Mouse (Mus musculus): ENCODE measurements at regions not wholly inside any gene's neighbourhood (a gene's known extent, or its start where the extent isn't known, plus 50 kb on each side); places are given as distances from the start of the nearest gene placed in this dataset.

DNA sequence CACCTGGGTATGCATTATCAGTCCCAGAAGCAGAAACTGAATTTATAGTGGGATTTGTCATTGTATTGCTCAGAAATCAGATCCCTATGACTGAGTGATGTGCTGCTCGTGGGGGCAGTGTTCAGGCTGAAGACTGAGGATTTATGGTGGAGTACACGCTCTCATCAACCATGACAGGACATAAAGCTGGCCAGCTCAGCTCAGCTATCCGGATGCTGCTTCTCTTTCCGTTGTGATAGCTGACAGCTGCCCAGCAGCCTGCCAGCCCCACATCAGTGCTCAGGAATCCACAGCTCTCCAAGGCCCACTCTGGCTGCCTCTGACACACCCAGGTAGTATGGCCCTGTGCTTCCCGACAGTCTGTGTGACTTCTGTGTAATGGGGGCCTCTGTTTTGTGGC, 130.4 kb upstream of the Gadl1 start:
- Histone ChIP-seq H3K4me1 (0 out of 2 replicates have a peak, but pooled peaks cover 4% of the 10 kb centered on the region), H3K36me3 (no peaks in the 10 kb centered on the region), H3K27me3 (0 out of 2 replicates have a peak, but pooled peaks cover 4% of the 10 kb centered on the region), H3K4me3 (no peak overlapping the region), H3K27ac (no peak overlapping the region), H3K9me3 (peaks cover 10% of the 10 kb centered on the region), H3K4me2 (replicated peaks) (no peak overlapping the region), H3K9ac (no peak overlapping the region)
- ATAC-seq (ENCODE audit: low FRiP score, low read depth), result no peak
- 46% methylated on average over 5 of the region's 5 CpGs for WGBS

DNA sequence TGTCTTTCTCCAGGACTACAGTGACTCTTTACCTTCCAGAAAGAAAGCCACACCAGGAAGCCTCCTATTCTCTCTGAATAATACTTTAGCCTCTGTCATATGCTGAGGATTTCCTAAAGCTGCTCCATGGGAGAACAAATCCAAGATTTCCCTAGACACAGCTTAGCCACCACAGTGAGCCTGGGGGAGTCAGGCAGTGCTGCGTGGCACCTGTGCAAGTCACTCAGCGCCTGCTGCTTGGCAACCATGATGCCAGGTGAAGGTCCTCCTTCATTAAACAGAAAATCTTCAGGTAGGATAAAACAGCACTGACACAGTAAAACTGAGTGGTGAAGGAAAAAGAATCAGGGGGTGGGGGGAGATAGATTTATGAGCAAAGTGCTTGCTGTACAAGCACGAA, 109.9 kb upstream of the Gadl1 start:
- Histone ChIP-seq H3K4me1 (no peaks in the 10 kb centered on the region), H3K9ac (no peak overlapping the region)
- 84% methylated on average over 3 of the region's 3 CpGs for WGBS

DNA sequence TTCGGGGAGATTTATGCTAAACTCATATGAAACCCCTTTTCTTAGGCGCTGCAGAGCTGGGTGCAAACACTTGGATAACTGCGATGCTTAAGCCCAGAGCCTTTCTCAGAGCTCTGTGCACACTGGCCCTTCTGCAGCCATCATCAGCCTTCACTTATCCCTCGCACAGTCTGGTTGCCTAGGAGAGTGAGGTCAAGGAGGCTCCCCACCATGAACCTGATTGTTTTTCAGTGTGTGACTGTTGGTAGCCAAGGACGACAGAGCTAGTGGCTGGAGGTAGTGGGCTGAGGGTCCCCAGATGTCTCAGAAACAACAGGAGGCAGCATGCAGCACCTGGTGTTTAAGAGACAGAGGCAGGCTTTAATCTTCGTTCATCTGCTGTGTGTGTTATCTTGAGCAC, 108.6 kb upstream of the Gadl1 start:
- 57% methylated on average over 6 of the region's 6 CpGs for WGBS
- H3K4me1 ChIP-seq, result no peaks in the 10 kb centered on the region
- H3K4me2 ChIP-seq (replicated peaks), result no peak overlapping the region
- H3K4me3 ChIP-seq, result no peak overlapping the region
- ATAC-seq (ENCODE audit: low FRiP score, low read depth), result no peak
- H3K9me3 ChIP-seq, result no peaks in the 10 kb centered on the region
- no peak overlapping the region for H3K9ac ChIP-seq
- no peaks in the 10 kb centered on the region for H3K36me3 ChIP-seq
- no peak overlapping the region for H3K27ac ChIP-seq
- H3K27me3 ChIP-seq, result no peaks in the 10 kb centered on the region

More for the DNA sequence above, 109.9 kb upstream of the Gadl1 start:
- Histone ChIP-seq H3K4me3 (no peak overlapping the region), H3K36me3 (no peaks in the 10 kb centered on the region), H3K27ac (no peak overlapping the region), H3K9me3 (no peaks in the 10 kb centered on the region), H3K27me3 (no peaks in the 10 kb centered on the region), H3K4me2 (replicated peaks) (no peak overlapping the region)
- ATAC-seq (ENCODE audit: low FRiP score, low read depth), result no peak

DNA sequence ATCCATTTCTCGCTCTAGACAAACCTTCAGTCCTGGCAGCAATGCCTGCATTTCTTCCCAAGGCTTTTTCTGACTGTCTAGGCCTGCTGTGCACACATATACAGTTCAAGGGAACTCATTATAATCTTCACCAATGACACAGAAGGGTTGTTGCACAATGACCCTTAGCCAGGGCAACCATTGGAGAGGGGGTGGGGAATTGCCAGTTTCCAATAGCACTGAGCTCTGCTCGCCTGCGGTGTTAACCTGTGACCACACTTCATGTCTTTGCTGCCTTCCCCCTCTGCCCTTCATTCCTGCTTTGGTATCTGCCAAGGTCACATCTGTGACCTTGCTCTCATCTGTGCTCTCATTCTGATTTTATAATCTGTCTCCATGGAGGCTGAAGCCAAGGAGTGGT, 106.2 kb upstream of the Gadl1 start:
- ATAC-seq (ENCODE audit: low FRiP score, low read depth), result no peak
- no peaks in the 10 kb centered on the region for H3K9me3 ChIP-seq
- 82% methylated on average over 3 of the region's 3 CpGs for WGBS

DNA sequence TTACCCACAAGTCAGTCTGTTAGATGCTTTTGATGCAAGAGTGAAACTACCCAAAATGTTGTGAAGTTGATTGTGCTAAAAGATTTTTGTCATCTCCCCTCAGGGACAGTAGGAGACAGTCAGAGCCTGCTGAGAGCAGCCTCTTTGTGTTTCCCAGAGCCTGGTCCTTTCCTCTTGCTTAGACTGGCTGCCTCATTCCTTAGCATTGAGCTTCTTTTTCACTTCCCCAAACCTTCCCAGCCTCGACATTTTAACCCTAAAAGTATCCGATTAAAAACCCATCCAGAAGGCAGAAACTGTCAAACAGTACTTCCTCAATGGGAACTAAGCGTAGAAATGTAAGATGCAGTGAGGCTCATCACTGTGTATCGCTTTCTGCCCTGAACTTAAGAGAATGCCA, 104.0 kb upstream of the Gadl1 start:
- no peak overlapping the region for H3K9ac ChIP-seq
- H3K4me1 ChIP-seq, result no peaks in the 10 kb centered on the region
- 52% methylated on average over 4 of the region's 4 CpGs for WGBS
- H3K36me3 ChIP-seq, result no peaks in the 10 kb centered on the region
- no peak overlapping the region for H3K4me3 ChIP-seq
- no peak for ATAC-seq (ENCODE audit: low FRiP score, low read depth)
- H3K27ac ChIP-seq, result no peak overlapping the region
- H3K27me3 ChIP-seq, result no peaks in the 10 kb centered on the region
- H3K4me2 ChIP-seq (replicated peaks), result no peak overlapping the region
- no peaks in the 10 kb centered on the region for H3K9me3 ChIP-seq

More for the DNA sequence above, 106.2 kb upstream of the Gadl1 start:
- Histone ChIP-seq H3K9ac (no peak overlapping the region), H3K4me1 (no peaks in the 10 kb centered on the region), H3K36me3 (no peaks in the 10 kb centered on the region), H3K27ac (no peak overlapping the region), H3K4me2 (replicated peaks) (no peak overlapping the region), H3K27me3 (no peaks in the 10 kb centered on the region), H3K4me3 (no peak overlapping the region)

DNA sequence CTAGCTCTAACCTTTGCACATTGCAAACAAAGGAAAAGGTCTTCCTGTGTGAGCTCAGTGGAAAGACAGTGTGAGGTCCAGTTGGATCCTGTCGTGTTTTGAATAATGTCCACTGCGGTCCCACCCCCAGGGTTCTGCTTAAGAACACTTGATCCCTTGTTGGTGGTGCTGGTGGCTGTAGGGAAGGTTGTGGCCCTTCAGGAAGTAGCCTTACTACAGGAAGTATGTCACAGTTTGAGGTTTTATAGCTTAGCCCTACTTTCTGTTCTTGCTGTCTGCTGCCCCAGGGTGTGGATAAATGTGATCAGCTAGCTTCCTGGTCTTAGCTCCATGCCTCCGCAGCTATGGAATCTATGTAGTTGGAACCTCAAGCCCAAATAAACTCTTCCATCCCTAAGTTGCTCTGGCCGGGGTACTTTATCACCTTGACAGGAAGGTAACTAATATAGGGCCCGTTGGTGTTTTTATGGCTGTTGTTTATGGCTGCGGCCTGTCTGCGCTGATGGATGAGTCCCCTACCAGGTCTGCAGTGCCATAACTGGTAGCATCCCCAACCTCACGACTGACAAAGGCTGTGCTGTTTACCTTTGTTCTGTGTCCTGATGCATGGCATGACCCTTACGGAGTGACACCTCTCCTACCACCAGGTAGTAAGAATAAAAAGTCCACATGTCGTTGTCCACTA, 103.1 kb upstream of the Gadl1 start:
- ATAC-seq (ENCODE audit: low FRiP score, low read depth), result no peak
- H3K36me3 ChIP-seq, result no peaks in the 10 kb centered on the region
- H3K9ac ChIP-seq, result no peak overlapping the region
- no peaks in the 10 kb centered on the region for H3K9me3 ChIP-seq
- no peaks in the 10 kb centered on the region for H3K4me1 ChIP-seq
- WGBS, result 21% methylated on average over 10 of the region's 10 CpGs
- no peaks in the 10 kb centered on the region for H3K27me3 ChIP-seq
- no peak overlapping the region for H3K27ac ChIP-seq
- H3K4me3 ChIP-seq, result no peak overlapping the region
- no peak overlapping the region for H3K4me2 ChIP-seq (replicated peaks)

DNA sequence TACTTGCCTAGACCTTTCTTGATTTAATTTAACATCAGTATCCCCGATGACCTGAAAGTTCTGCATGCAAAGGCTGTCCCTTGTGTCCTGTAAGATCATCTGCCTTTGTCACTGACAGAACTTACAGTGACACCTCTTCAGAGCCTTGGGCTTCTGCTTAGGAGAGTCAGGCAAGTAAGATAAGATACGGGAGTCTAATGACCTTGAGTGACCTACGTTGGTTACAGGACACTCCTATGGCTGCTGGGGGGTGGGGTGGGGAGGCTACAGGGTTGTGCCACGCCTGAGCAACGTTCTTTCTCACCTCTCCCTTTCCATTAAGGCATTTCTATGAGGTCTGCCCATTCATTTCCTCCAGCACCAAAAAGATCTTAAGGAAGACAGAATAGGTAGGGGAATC, 69.1 kb upstream of the Gadl1 start:
- Histone ChIP-seq H3K9me3 (no peaks in the 10 kb centered on the region), H3K36me3 (no peaks in the 10 kb centered on the region), H3K27ac (no peak overlapping the region), H3K27me3 (no peaks in the 10 kb centered on the region), H3K4me3 (no peak overlapping the region), H3K4me1 (no peaks in the 10 kb centered on the region), H3K4me2 (replicated peaks) (no peak overlapping the region), H3K9ac (no peak overlapping the region)
- ATAC-seq (ENCODE audit: low FRiP score, low read depth), result no peak
- 60% methylated on average over 5 of the region's 5 CpGs for WGBS

DNA sequence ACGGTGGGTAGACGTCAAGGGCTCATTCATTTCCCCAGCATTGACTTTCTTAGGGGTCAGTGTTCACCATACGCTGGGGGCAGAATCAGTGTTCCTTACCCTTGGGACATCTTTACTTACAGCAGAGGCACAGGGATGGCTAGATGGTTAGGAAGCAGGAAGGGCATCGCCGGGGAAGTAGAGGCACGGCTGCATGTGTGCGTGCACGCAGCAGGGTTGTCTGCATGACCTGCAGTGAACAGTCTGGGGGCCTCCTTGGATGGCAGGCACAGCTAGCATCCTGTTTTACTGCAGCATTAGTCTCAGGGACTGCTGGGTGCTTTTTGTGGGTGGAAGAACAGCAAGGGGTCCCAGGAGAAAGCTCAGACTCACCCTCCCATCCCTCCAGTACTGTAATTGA, 68.5 kb upstream of the Gadl1 start:
- Histone ChIP-seq H3K27me3 (no peaks in the 10 kb centered on the region), H3K4me2 (replicated peaks) (no peak overlapping the region), H3K4me3 (no peak overlapping the region), H3K9me3 (no peaks in the 10 kb centered on the region), H3K36me3 (no peaks in the 10 kb centered on the region), H3K4me1 (no peaks in the 10 kb centered on the region), H3K9ac (no peak overlapping the region), H3K27ac (no peak overlapping the region)
- ATAC-seq (ENCODE audit: low FRiP score, low read depth), result no peak
- WGBS, result 75% methylated on average over 8 of the region's 8 CpGs

DNA sequence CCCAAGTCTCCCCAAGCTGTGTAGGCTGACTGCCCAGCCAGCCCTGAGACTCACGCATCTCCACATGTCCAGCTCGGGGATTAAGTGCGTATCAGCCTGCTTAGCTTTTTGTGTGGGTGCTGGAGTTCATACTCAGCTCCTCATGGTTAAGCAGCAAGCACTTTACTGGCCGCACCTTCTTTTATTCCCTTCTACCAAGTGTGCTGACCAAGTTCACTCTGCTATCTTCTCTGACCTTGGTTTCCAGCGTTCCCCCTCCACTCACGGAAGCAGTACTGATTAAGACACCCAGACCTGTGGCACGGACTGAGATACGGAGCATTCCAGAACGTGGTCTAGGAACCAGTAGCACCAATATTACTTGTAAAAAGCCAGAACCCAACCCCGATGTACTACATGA, 67.6 kb upstream of the Gadl1 start:
- H3K9ac ChIP-seq, result no peak overlapping the region
- ATAC-seq (ENCODE audit: low FRiP score, low read depth), result no peak
- H3K36me3 ChIP-seq, result no peaks in the 10 kb centered on the region
- no peak overlapping the region for H3K4me2 ChIP-seq (replicated peaks)
- no peak overlapping the region for H3K4me3 ChIP-seq
- no peak overlapping the region for H3K27ac ChIP-seq
- WGBS, result 83% methylated on average over 10 of the region's 10 CpGs
- no peaks in the 10 kb centered on the region for H3K9me3 ChIP-seq
- H3K4me1 ChIP-seq, result no peaks in the 10 kb centered on the region
- H3K27me3 ChIP-seq, result no peaks in the 10 kb centered on the region

DNA sequence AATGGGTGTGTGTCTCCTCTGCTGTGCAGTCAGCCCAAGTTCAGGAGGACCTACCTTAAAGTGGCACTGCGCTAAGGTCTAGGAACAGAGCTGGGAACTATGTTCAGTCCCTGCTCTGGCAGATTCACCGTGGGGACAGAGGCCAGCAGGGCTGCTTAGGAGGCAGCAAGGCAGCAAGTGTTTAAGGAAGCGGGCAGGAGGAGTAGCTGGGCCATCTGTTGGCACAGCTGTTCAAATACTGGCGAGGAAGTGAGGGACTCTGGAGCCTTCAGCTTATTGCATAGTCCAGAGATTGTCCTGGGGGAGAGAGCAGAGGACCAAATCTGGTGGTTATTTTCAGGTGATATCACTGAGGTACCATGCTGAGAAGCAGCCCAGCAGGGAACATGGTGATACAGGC, 64.9 kb upstream of the Gadl1 start:
- Histone ChIP-seq H3K4me1 (0 out of 2 replicates have a peak, but pooled peaks cover 4% of the 10 kb centered on the region), H3K27me3 (no peaks in the 10 kb centered on the region), H3K27ac (no peak overlapping the region), H3K4me2 (replicated peaks) (no peak overlapping the region), H3K4me3 (no peak overlapping the region), H3K36me3 (no peaks in the 10 kb centered on the region), H3K9me3 (no peaks in the 10 kb centered on the region), H3K9ac (no peak overlapping the region)
- 64% methylated on average over 4 of the region's 4 CpGs for WGBS
- no peak for ATAC-seq (ENCODE audit: low FRiP score, low read depth)

DNA sequence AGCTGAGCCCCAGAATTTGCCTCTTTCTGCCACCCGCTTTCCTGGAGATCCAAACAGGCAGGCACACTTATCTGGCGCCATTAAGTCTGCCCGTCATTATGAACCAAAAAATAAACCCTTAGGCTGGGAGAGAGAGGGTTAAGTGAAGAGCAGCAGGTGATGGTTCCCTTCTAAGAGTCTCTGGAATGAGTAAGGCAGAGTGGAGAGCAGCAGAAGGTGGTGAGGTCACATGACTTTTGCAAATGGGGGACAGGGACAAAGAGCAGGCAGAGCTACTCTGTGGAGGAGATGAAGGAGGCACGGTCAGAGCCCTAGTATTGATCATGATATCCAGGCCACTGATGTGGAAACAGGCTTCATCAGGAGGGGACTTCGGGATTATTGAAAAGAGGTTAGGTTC, 64.2 kb upstream of the Gadl1 start:
- Histone ChIP-seq H3K4me1 (0 out of 2 replicates have a peak, but pooled peaks cover 4% of the 10 kb centered on the region), H3K4me2 (replicated peaks) (no peak overlapping the region), H3K36me3 (no peaks in the 10 kb centered on the region), H3K9ac (no peak overlapping the region), H3K4me3 (no peak overlapping the region), H3K27me3 (no peaks in the 10 kb centered on the region), H3K9me3 (no peaks in the 10 kb centered on the region), H3K27ac (no peak overlapping the region)
- ATAC-seq (ENCODE audit: low FRiP score, low read depth), result no peak
- 83% methylated on average over 5 of the region's 5 CpGs for WGBS

DNA sequence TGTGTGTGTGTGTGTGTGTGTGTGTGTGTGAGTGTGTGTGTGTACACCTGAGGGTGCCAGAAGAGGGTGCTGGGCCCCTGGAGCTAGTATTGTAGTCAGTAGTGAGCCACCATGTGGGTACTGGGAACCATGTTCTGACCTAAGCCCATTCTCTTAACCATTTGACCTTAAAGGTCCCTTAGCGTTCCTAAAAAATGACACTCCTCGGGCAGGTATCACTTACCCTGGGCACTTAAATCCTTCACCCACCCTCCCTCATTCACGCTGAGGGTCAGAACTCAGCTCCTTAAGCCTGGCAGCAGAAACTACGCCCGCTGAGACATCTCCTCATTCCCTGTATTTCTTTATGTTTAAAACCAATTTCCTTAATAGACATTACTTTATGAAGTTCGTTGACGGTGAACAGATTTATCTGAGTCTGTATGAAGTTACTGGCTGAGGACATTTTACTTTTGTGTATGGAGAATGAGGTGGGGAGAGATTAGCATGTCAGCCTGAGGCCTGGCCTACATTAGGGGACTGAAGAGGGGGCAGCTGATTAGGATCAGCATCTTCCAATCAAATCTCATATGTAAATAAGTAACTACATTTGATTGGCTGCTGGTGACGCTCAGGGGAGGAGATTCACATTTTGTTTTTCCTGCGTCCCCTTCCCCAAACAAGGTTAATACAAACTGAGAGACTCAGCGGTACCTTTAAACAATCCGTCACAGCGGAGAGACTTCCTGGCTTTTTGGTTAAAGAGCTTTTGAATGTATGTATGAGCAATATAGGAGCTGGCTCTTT, 61.8 kb upstream of the Gadl1 start:
- Histone ChIP-seq H3K36me3 (no peaks in the 10 kb centered on the region), H3K4me3 (peak overlapping the region; percentile 21)
- ATAC-seq (ENCODE audit: low FRiP score, low read depth), result peak; percentile 64; the same call in 1 of the 2 replicates

More for the DNA sequence above, 61.8 kb upstream of the Gadl1 start:
- 0 out of 2 replicates have a peak, but pooled peaks cover 4% of the 10 kb centered on the region for H3K4me1 ChIP-seq
- H3K27me3 ChIP-seq, result no peaks in the 10 kb centered on the region
- peak overlapping the region; percentile 49 for H3K4me2 ChIP-seq (replicated peaks)
- no peaks in the 10 kb centered on the region for H3K9me3 ChIP-seq
- no peak overlapping the region for H3K27ac ChIP-seq
- no peak overlapping the region for H3K9ac ChIP-seq
- WGBS, result 32% methylated on average over 12 of the region's 12 CpGs

Data from limb, embryonic 13.5 days (tissue).